Mouse (Mus musculus) adrenal gland (tissue): ENCODE results near the gene Gpr19.

Experiments
- intact Hi-C: fragments of 180-260 bp; cut with DNase I; formaldehyde crosslinking; loops from one replicate; pipeline ENCODE4 v1.15.1; 2025

Gpr19 gene

GRCm38 (mm10) chr6:134855926-134856325, 42.5 kb downstream of the Gpr19 start:
- intact Hi-C loops, result no loop called here

- intact Hi-C loops, result no loop called here
These were observed 43.6 kb downstream of the Gpr19 start for GRCm38 (mm10) chr6:134854782-134855181.

- intact Hi-C loops, result no loop called here
These were observed 48.4 kb downstream of the Gpr19 start for GRCm38 (mm10) chr6:134849985-134850384.

- intact Hi-C loops, result no loop called here
These were observed 48.9 kb downstream of the Gpr19 start for GRCm38 (mm10) chr6:134849461-134849860.

GRCm38 (mm10) chr6:134848197-134848890, 50.0 kb downstream of the Gpr19 start:
- intact Hi-C loops, result no loop called here

GRCm38 (mm10) chr6:134847550-134847949, 50.8 kb downstream of the Gpr19 start:
- intact Hi-C loops, result no loop called here

- intact Hi-C loops, result no loop called here
These were observed 52.1 kb downstream of the Gpr19 start for GRCm38 (mm10) chr6:134846308-134846707.

- intact Hi-C loops, result no loop called here
These were observed 52.7 kb downstream of the Gpr19 start for GRCm38 (mm10) chr6:134845726-134846125.

GRCm38 (mm10) chr6:134840346-134840745, 58.0 kb downstream of the Gpr19 start:
- intact Hi-C loops, result no loop called here

GRCm38 (mm10) chr6:134838111-134838510, 60.3 kb downstream of the Gpr19 start:
- intact Hi-C loops, result no loop called here

GRCm38 (mm10) chr6:134834585-134835251, 63.7 kb downstream of the Gpr19 start:
- intact Hi-C loops, result no loop called here

GRCm38 (mm10) chr6:134830776-134831175, 67.6 kb downstream of the Gpr19 start:
- intact Hi-C loops, result no loop called here

GRCm38 (mm10) chr6:134829786-134830700, 68.3 kb downstream of the Gpr19 start, which contains the start of gene Crebl2:
Crebl2 (plus strand) TSS chr6:134830154.
- intact Hi-C loops, result loop anchor here (5.0 kb wide), 1 partner anchor 38 kb away; the partner anchor contains the start of gene Dusp16

GRCm38 (mm10) chr6:134822844-134823243, 75.5 kb downstream of the Gpr19 start:
- intact Hi-C loops, result no loop called here

- intact Hi-C loops, result no loop called here
These were observed 78.0 kb downstream of the Gpr19 start for GRCm38 (mm10) chr6:134820411-134820810.

GRCm38 (mm10) chr6:134819741-134820140, 78.6 kb downstream of the Gpr19 start:
- intact Hi-C loops, result no loop called here
